Mouse (Mus musculus): ENCODE measurements around the gene Ctsd.

DNA sequence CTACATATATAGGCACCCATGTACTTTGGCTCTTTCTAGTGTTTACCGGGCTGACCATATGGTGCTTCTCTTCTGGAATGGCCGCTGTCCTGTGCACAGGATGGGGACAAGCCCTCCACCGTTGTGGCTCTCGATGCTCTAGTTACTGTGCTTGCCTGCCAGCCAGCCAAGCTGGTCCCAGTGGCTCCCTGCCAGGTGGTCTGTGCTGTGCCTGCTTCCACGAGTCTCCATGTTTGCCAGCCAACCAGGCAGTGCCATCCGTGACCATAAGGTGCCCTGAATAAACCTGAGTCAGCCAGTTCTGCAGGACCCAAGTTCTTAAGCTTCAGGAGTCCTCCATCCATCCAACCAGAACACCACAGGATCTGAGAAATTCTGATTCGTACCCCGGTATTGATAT lies 52.7 kb downstream of the Ctsd start:
- TF ChIP-seq CTCF (IDR thresholded peaks at IDR 0.05) = no peak
- no peak for TF ChIP-seq EP300 (IDR thresholded peaks at IDR 0.05; ENCODE audit: insufficient read depth, low read depth, low read length)
- no peak for TF ChIP-seq POLR2A (IDR thresholded peaks at IDR 0.05; ENCODE audit: insufficient read depth, low read depth, low read length)
